Mouse (Mus musculus) thymus, adult 2 months (tissue): ENCODE measurements around the gene Hinfp. TPM values are rescaled to one million over a fixed set of nuclear protein-coding genes. Genes with fewer than 3 reads are reported as not detected.

Source experiments
- DNase-seq: peaks from one replicate; pipeline ENCODE4 v3.0.0; 2021
- H3K27ac ChIP-seq: fragments of 200-500 bp; 2 replicates; pipeline ENCODE4 v1.5.1; 2012; ENCODE audit warnings: low read length, control low read depth; ENCODE audit not compliant: control insufficient read depth, insufficient read depth
- H3K27me3 ChIP-seq: fragments of 200-500 bp; 2 replicates; pipeline ENCODE4 v1.6.1; 2012; ENCODE audit warnings: mild to moderate bottlenecking, low read length, moderate library complexity, mixed read lengths; ENCODE audit not compliant: control insufficient read depth, insufficient read depth
- H3K36me3 ChIP-seq: fragments of 200-500 bp; 2 replicates; pipeline ENCODE4 v1.6.1; 2012; ENCODE audit warnings: mild to moderate bottlenecking, low read length, moderate library complexity; ENCODE audit not compliant: control insufficient read depth, insufficient read depth
- H3K4me1 ChIP-seq: fragments of 200-500 bp; replicated peaks from 2 replicates; pipeline ENCODE4 v1.6.1; 2012; ENCODE audit warnings: low read length; ENCODE audit not compliant: control insufficient read depth, insufficient read depth
- H3K4me3 ChIP-seq: fragments of 200-500 bp; 2 replicates; pipeline ENCODE4 v1.5.1; 2012; ENCODE audit warnings: mild to moderate bottlenecking, low read length, control low read depth, moderate library complexity; ENCODE audit not compliant: control insufficient read depth, insufficient read depth
- CTCF ChIP-seq: fragments of 200-500 bp; IDR thresholded peaks from 2 replicates; pipeline ENCODE4 v1.5.1; 2012; ENCODE audit warnings: mild to moderate bottlenecking, control low read depth, low read length, moderate library complexity, borderline replicate concordance; ENCODE audit not compliant: control insufficient read depth, poor library complexity, insufficient read depth; ENCODE audit errors: extremely low read depth
- POLR2A ChIP-seq: fragments of 200-500 bp; IDR thresholded peaks from 2 replicates; pipeline ENCODE4 v1.6.1; 2012; ENCODE audit warnings: mild to moderate bottlenecking, low read length, control low read depth, moderate library complexity; ENCODE audit not compliant: control insufficient read depth, poor library complexity, insufficient read depth; ENCODE audit errors: extremely low read depth
- WGBS: fragments of 180-500 bp; shearing (Covaris S2); methylation state at CpG from one replicate; pipeline ENCODE4 v1.1.7; 2018; 5-methylcytosine and 5-hydroxymethylcytosine counted together
- polyA plus RNA-seq: library from polyadenylated mRNA; depleted of rRNA; stranded (reverse); fragments of >200 nt; gene quantifications from 2 replicates; pipeline ENCODE4 v1.2.3, GENCODE M21; 2012

The Hinfp gene
- polyA plus RNA-seq, 1 experiment: 71.1 TPM

DNA sequence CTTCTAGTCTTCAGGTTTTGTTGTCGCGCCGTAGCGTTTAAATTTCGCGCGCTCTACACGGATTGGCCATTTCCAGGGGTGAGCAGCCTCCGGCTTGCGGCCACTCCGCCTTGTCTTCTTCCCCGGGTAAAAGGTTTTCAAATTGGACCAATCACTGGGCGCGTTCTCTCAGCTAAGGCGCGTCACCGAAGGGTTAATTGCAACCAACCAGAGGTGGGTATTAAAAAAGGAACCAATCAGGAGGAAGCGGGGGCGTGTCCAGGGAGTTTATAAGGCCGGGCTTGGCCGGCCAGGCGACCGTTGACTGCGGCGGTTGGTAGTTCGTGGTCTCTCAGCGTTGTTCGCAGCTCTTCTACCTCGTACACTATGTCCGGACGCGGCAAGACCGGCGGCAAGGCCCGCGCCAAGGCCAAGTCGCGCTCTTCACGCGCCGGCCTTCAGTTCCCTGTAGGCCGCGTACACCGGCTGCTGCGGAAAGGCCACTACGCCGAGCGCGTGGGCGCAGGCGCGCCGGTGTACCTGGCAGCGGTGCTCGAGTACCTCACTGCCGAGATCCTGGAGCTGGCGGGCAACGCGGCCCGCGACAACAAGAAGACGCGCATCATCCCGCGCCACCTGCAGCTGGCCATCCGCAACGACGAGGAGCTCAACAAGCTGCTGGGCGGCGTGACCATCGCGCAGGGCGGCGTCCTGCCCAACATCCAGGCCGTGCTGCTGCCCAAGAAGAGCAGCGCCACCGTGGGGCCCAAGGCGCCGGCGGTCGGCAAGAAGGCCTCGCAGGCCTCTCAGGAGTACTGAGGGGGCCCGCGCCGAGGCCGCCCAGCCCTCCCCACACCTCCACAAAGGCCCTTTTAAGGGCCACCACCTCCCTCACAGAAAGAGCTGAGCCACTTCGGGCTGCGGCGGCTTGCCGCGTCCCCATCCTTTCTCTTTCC is 29.2 kb upstream of the Hinfp start, which contains the start of gene H2afx:
Gene H2afx, plus strand, starts transcription at position 299 of the 935 bp plus-strand sequence.
- TF ChIP-seq CTCF (no peak), POLR2A (peak; percentile 100)
- under 1% methylated on average over 91 of the region's 91 CpGs for WGBS
- peak; percentile 98 for DNase-seq
- peak within 1 kb of the TSS; percentile 28 for H3K27ac ChIP-seq
- peaks cover 11% of the 10 kb centered on the region for H3K4me1 ChIP-seq
- peaks cover 10% of the 10 kb centered on the region for H3K36me3 ChIP-seq
- no peaks in the 10 kb centered on the region for H3K27me3 ChIP-seq
- peak within 1 kb of the TSS; percentile 73 for H3K4me3 ChIP-seq

GRCm38 (mm10) chr9:44332918-44333638 is 27.6 kb upstream of the Hinfp start:
- H3K27me3 ChIP-seq: no peaks in the 10 kb centered on the region
- DNase-seq: no peak
- 97% methylated on average over 13 of the region's 13 CpGs for WGBS
- no peak overlapping the region for H3K27ac ChIP-seq
- no peak overlapping the region for H3K4me3 ChIP-seq
- peaks cover 11% of the 10 kb centered on the region for H3K4me1 ChIP-seq
- peaks cover 10% of the 10 kb centered on the region for H3K36me3 ChIP-seq
- no peak for TF ChIP-seq CTCF
- no peak for TF ChIP-seq POLR2A

GRCm38 (mm10) chr9:44330736-44331135 is 25.3 kb upstream of the Hinfp start:
- TF ChIP-seq CTCF (no peak), POLR2A (no peak)
- no peaks in the 10 kb centered on the region for H3K27me3 ChIP-seq
- 71% methylated on average over 6 of the region's 6 CpGs for WGBS
- H3K4me3 ChIP-seq: no peak overlapping the region
- peaks cover 10% of the 10 kb centered on the region for H3K36me3 ChIP-seq
- DNase-seq: no peak
- no peak overlapping the region for H3K27ac ChIP-seq
- H3K4me1 ChIP-seq: peaks cover 15% of the 10 kb centered on the region

DNA sequence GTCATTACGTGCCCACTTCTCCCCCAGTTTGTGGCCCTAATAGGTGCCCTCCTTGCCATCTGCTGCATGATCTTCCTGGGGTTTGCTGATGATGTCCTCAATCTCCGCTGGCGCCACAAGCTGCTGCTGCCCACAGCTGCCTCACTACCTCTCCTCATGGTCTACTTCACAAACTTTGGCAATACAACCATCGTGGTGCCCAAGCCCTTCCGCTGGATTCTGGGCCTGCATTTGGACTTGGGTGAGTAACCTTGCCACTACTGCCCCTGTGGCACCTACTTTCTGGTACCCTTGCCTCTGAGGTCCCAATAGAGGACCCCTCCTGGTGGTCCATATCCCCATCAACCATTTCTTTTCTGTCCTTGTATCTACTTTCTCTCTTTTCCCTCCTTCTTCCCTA is 22.5 kb upstream of the Hinfp start:
- no peak overlapping the region for H3K4me3 ChIP-seq
- TF ChIP-seq POLR2A: no peak
- TF ChIP-seq CTCF: no peak
- H3K4me1 ChIP-seq: peaks cover 15% of the 10 kb centered on the region
- WGBS: 96% methylated on average over 5 of the region's 5 CpGs
- no peak for DNase-seq
- no peak overlapping the region for H3K27ac ChIP-seq
- no peaks in the 10 kb centered on the region for H3K27me3 ChIP-seq
- H3K36me3 ChIP-seq: peaks cover 3% of the 10 kb centered on the region

DNA sequence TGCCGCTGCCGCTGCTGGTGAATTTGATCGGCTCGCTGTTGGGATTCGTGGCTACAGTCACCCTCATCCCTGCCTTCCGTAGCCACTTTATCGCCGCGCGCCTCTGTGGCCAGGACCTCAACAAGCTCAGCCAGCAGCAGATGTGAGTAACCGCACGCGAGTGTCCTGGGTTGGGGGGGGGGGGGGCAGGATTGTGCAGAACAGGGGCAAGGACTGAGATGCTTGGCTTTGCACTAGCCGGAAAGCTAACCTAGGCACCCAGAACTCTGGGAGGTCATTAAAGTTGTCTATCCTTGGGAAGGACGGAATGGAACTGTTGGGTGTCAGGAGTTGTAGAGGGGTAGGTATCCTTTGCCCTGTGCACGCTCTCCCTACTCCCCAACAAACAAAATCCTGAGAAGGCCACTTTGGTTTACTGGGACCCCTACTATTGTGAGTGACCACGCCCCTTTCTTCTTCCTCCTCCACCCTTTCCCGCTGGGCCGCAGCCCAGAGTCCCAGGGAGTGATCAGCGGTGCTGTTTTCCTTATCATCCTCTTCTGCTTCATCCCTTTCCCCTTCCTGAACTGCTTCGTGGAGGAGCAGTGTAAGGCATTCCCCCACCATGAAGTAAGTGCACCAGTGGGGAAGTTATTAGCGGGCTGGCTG is 21.7 kb upstream of the Hinfp start:
- no peak for DNase-seq
- WGBS: 2% methylated on average over 22 of the region's 22 CpGs
- no peak for TF ChIP-seq POLR2A
- TF ChIP-seq CTCF: 0 out of 2 replicates have a peak, but pooled peaks have one; percentile 11

DNA sequence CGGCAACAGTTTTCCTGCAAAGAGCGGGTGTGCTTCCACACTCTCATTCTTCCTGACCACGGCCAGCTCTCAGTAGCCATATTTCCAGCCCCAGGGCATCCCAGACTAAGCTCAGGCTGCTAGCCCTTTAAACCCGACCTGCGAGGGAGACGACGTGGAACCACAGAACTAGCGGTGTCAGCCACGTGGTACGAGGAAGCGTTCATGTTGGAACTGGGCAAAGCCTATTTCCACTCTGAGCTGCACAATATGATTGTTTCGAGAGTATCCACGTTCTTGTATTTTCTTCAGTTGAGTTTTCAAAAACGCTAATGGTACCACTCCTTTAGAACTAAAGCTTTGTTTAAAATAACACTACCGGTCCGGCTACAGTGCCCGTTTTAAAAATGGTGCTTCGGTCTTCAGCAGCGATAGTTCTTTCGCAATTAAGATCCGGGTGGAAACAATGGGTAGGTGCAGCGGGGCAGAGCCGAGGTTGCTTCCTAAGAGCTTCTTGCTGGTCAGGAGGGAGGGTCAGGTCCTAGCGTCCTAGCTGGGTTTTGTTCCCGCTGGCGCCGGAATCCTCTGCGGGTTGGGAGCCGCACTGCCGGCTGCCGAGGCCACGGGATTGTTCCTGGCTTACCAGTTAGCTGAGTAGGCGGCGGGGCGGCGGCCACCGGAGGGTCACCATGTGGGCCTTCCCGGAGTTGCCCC is 21.0 kb upstream of the Hinfp start:
- WGBS: under 1% methylated on average over 38 of the region's 38 CpGs
- Histone ChIP-seq H3K27ac (no peak overlapping the region), H3K27me3 (no peaks in the 10 kb centered on the region), H3K4me3 (peak overlapping the region; percentile 85), H3K4me1 (peaks cover 15% of the 10 kb centered on the region), H3K36me3 (no peaks in the 10 kb centered on the region)
- DNase-seq: peak; percentile 72
- TF ChIP-seq CTCF (no peak), POLR2A (0 out of 2 replicates have a peak, but pooled peaks have one; percentile 2)

More for the DNA sequence above, 21.7 kb upstream of the Hinfp start:
- H3K4me1 ChIP-seq: peaks cover 15% of the 10 kb centered on the region
- no peaks in the 10 kb centered on the region for H3K27me3 ChIP-seq
- H3K4me3 ChIP-seq: peak overlapping the region; percentile 85
- no peaks in the 10 kb centered on the region for H3K36me3 ChIP-seq
- no peak overlapping the region for H3K27ac ChIP-seq
